Mouse (Mus musculus) small intestine, adult 2 months (tissue): ENCODE data around the gene E130308A19Rik. TPM values are rescaled to one million over a fixed set of nuclear protein-coding genes. Genes with fewer than 3 reads are reported as not detected.

Source experiments
- H3K27ac ChIP-seq: fragments of 200-500 bp; 2 replicates; pipeline ENCODE4 v1.5.1; 2012; ENCODE audit warnings: low read depth, low read length, control low read depth, inconsistent platforms; ENCODE audit not compliant: insufficient read depth
- H3K27me3 ChIP-seq: fragments of 200-500 bp; 2 replicates; pipeline ENCODE4 v1.6.1; 2012; ENCODE audit warnings: mild to moderate bottlenecking, moderate library complexity, low read length, inconsistent platforms; ENCODE audit not compliant: control insufficient read depth, insufficient read depth
- H3K36me3 ChIP-seq: fragments of 200-500 bp; 2 replicates; pipeline ENCODE4 v1.6.1; 2012; ENCODE audit warnings: mild to moderate bottlenecking, low read length, control low read depth, inconsistent platforms; ENCODE audit not compliant: control insufficient read depth, insufficient read depth
- H3K4me1 ChIP-seq: fragments of 200-500 bp; 2 replicates; pipeline ENCODE4 v1.6.1; 2012; ENCODE audit warnings: low read length, inconsistent platforms, mixed read lengths; ENCODE audit not compliant: control insufficient read depth, insufficient read depth, insufficient read length
- H3K4me3 ChIP-seq: fragments of 200-500 bp; 2 replicates; pipeline ENCODE4 v1.5.1; 2012; ENCODE audit warnings: low read depth, mild to moderate bottlenecking, control low read depth, inconsistent platforms, low read length, moderate library complexity
- CTCF ChIP-seq: fragments of 200-500 bp; IDR thresholded peaks from 2 replicates; pipeline ENCODE4 v1.5.1; 2012; ENCODE audit warnings: low read depth, mild to moderate bottlenecking, control low read depth, inconsistent platforms, low read length, moderate library complexity, mixed read lengths; ENCODE audit not compliant: insufficient replicate concordance, insufficient read length; ENCODE audit errors: extremely low read depth
- POLR2A ChIP-seq: fragments of 200-500 bp; IDR thresholded peaks from 2 replicates; pipeline ENCODE4 v1.6.1; 2012; ENCODE audit warnings: low read depth, mild to moderate bottlenecking, control low read depth, inconsistent platforms, low read length, moderate library complexity
- WGBS: fragments of 180-500 bp; shearing (Covaris S2); methylation state at CpG from one replicate; pipeline ENCODE4 v1.1.7; 2018; 5-methylcytosine and 5-hydroxymethylcytosine counted together
- polyA plus RNA-seq: library from polyadenylated mRNA; depleted of rRNA; stranded (reverse); fragments of >200 nt; gene quantifications from 2 replicates; pipeline ENCODE4 v1.2.3, GENCODE M21; 2012

The E130308A19Rik gene
- polyA plus RNA-seq, 1 experiment: 4.3 TPM

DNA sequence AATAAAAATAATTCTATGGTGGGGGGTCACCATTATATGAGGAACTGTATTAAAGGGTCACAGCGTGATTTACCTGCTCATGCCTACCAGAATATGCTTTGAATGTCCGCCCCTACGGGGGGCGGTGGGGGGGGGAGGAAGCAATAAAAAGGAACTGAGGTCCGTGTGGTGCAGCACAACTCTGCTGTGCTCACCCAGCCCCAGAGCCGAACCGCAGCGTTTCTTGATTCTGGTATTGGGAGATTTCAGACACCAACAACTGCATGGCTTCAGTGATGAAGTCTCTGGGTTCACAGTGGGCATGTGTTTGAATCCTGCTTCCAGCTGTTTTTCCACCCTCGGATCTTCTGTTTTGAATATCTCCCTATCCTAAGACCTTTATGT is 101.9 kb downstream of the E130308A19Rik start:
- Histone ChIP-seq H3K27me3 (no peaks in the 10 kb centered on the region), H3K36me3 (no peaks in the 10 kb centered on the region), H3K4me3 (no peak overlapping the region), H3K27ac (no peak overlapping the region), H3K4me1 (no peaks in the 10 kb centered on the region)
- TF ChIP-seq CTCF (no peak), POLR2A (no peak)
- whole genome bisulfite sequencing: 79% methylated on average over 9 of the region's 9 CpGs

DNA sequence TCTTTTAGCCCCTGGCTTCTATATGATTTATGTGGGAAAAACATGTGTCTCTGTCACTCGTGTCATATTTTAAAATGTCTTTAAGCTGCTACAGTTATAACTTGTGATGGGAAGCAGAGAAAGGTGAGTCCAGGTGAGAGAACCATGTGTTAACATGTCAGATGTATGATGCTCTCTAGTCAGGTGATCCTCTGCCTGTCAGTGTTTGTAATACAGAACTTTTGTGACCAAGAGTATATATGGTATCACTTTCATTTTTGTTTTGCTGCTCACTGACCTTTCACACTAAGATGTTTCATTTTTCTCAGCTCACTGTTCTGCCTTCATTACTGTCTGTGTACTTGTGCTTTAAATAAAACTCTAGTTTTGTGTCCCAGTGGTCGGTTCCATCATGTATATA is 102.8 kb downstream of the E130308A19Rik start:
- no peaks in the 10 kb centered on the region for H3K27me3 ChIP-seq
- H3K36me3 ChIP-seq: no peaks in the 10 kb centered on the region
- TF ChIP-seq POLR2A (no peak), CTCF (no peak)
- no peaks in the 10 kb centered on the region for H3K4me1 ChIP-seq
- H3K4me3 ChIP-seq: no peak overlapping the region
- H3K27ac ChIP-seq: no peak overlapping the region
- WGBS: 60% methylated on average over 2 of the region's 2 CpGs

DNA sequence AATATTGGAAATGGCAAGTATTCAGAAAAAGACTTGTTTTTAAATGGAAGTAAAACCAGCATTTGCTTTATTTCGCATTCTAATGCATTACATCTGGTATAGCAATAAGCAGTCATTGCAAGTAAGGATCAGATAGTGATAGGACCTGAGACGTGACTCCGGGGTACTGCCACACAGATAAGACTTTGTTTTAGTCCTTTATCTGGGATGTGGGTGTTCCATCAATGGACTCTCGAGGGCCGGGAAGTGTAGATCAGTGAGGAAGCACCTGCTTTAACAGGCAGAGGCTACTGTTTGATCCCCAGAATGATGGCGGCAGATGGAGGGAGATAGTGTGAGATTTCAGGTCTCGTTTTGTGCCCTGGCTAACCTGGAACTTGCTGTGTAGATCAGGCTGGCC is 105.5 kb downstream of the E130308A19Rik start:
- Histone ChIP-seq H3K27me3 (no peaks in the 10 kb centered on the region), H3K27ac (no peak overlapping the region), H3K4me3 (no peak overlapping the region), H3K36me3 (no peaks in the 10 kb centered on the region), H3K4me1 (no peaks in the 10 kb centered on the region)
- WGBS: 83% methylated on average over 7 of the region's 7 CpGs
- no peak for TF ChIP-seq POLR2A
- no peak for TF ChIP-seq CTCF

DNA sequence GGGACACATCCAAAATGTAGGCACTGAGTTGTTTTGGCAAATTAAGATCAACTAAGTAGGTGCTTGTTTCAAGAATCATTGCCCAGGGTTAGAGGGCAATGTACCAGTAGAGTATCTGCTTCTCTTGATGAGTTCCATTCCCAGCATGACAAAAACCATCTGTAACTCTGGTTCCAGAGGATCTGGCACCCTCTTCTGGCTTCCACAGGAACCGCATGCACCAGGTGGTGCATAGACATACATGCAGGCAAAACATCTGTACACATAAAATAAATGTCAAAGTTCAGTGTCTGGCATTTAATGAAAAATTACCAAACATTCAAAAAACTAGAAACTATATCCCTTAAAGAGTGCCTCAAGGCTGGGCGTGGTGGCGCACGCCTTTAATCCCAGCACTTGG is 113.3 kb downstream of the E130308A19Rik start:
- H3K27me3 ChIP-seq: no peaks in the 10 kb centered on the region
- 96% methylated on average over 4 of the region's 4 CpGs for WGBS
- no peak for TF ChIP-seq POLR2A
- TF ChIP-seq CTCF: peak; percentile 40; the same call in 1 of the 2 replicates
- no peak overlapping the region for H3K4me3 ChIP-seq
- no peaks in the 10 kb centered on the region for H3K4me1 ChIP-seq
- no peak overlapping the region for H3K27ac ChIP-seq
- 0 out of 2 replicates have a peak, but pooled peaks cover 2% of the 10 kb centered on the region for H3K36me3 ChIP-seq

DNA sequence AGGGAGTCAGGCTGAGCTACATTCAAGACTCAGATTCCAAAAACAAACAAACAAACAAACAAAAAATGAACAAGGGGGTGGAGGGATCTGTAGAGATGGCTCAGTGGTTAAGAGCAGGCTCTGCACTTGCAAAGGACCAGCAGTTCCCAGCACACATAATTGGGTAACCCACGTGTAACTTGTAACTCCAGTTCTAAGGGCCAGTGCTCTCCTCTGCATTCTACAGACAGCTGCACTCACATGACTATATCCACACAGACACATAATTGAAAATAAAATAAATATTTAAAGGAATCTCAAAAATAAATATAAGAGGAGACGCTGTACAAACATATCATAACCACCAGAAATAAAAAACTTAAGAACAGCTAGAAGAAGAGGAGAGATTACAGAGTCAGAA is 113.9 kb downstream of the E130308A19Rik start:
- Histone ChIP-seq H3K4me3 (no peak overlapping the region), H3K27ac (no peak overlapping the region), H3K4me1 (no peaks in the 10 kb centered on the region), H3K36me3 (0 out of 2 replicates have a peak, but pooled peaks cover 2% of the 10 kb centered on the region), H3K27me3 (no peaks in the 10 kb centered on the region)
- WGBS: 80% methylated on average over 2 of the region's 2 CpGs
- TF ChIP-seq CTCF (no peak), POLR2A (no peak)

DNA sequence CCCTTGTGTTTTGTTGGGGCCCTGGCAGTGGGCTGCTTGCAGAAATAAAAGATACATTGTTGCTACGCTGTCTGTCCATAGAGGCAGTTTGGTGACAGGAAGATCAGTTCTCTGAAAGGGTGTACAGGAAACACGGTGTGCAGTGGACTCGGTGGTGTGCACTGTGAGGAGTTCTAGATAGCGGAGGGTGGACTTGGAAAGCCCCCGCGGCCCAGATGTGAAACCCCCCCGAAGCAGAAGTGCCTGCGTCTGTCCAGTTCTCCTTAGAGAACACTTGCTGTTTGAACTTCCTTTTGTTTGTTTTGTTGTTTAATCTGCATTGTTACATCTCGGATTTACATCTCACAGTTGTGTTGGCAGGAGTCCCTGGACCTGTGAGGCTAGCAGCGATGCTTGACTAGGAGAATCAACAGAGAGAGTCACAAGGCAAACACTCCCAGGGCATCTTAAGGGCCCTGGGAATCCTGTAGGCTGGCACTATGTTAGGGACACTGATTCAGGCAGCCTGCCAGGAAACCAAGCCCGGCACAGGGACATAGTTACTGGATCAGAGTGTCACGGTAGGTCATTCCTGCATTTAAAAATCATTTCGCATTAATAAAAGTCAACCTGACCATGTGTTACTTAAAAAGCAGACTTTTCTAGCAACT is 127.6 kb downstream of the E130308A19Rik start:
- no peaks in the 10 kb centered on the region for H3K4me1 ChIP-seq
- H3K27ac ChIP-seq: no peak overlapping the region
- H3K4me3 ChIP-seq: no peak overlapping the region
- no peak for TF ChIP-seq CTCF
- TF ChIP-seq POLR2A: no peak
- 66% methylated on average over 13 of the region's 13 CpGs for WGBS
- H3K36me3 ChIP-seq: no peaks in the 10 kb centered on the region
- H3K27me3 ChIP-seq: no peaks in the 10 kb centered on the region

DNA sequence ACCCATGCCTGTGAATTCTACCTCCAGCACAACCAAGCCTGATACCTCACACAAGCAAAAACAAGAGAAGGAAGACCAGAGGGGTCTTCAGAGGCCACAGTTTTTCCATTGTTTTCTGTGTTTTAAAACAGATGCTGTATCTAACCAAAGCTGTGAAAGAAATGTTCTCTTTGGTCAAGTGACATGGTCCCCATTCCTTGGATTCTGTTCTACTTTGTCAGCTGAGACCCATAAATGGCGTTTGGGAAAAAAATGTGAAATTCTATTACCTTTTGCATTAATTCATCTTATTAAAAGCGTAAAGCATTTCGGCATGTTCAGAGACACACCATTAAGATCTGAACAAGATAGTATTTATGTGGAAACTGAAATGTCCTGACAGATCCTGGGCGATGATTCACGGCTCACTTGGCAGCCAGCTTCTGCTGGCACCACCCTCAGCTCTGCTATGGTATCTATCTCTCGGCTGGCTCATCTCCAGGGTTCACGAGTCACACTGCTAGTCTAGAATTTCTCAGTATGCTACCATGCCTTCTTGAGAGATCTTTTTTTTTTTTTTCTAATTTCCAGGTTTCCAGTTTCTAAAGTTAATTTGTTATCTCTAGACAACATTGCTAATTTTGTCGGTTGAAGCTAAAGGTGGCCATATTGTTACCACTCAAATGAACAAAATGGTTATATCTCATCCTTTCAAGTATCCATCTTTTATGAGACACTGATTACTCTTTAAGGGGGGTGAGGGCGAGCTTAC is 130.5 kb downstream of the E130308A19Rik start:
- no peaks in the 10 kb centered on the region for H3K27me3 ChIP-seq

More for the DNA sequence above, 130.5 kb downstream of the E130308A19Rik start:
- Histone ChIP-seq H3K36me3 (no peaks in the 10 kb centered on the region), H3K27ac (no peak overlapping the region), H3K4me3 (no peak overlapping the region), H3K4me1 (peaks cover 4% of the 10 kb centered on the region; the same call in 1 of the 2 replicates)
- WGBS: 69% methylated on average over 9 of the region's 9 CpGs
- TF ChIP-seq CTCF (no peak), POLR2A (no peak)
